Mouse (Mus musculus) cerebellum, postnatal 36 days (tissue): ENCODE data around the gene Trim14.
"Not testable (repeated sequence)": the region's sequence is repeated elsewhere in the genome, so short reads cannot be mapped to it uniquely, and the experiment has no call there.

Experiments used
- DNase-seq, 2 experiments: peaks; one replicate each; pipeline ENCODE4 v3.0.0; 2021 to 2022; ENCODE audit warnings: mixed read lengths in 2 of 2

Gene Trim14

DNA sequence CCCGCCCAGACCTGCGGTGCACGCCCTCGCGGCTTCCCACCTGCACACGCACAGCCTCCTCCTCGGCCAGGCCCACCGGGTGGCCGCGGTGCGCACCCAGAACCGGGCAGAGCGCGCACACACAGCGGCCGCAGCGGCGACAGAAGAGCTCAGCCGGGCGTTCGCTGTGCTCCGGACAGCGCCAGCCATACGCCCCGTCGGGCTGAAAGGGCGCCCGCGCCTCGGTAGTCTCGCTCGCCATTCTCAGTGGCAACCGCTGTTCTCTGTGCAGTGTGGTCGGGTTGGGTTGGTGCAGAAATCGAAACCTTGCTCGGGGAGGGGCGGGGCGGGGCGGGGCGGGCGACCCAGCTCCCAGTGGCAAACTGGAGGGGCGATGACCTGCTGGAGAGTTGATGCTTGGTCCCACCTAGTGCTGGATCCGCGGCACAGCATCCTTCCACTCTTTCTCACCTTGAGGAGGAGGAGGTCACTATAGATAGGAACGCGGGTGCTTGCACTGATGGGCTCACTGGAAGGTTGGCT lies at the start of gene Trim14:
Gene Trim14 (minus strand): TSS at position 302 of the 522 bp plus-strand sequence.
- DNase-seq, result peak in 1 of 2 experiments; percentile 36

DNA sequence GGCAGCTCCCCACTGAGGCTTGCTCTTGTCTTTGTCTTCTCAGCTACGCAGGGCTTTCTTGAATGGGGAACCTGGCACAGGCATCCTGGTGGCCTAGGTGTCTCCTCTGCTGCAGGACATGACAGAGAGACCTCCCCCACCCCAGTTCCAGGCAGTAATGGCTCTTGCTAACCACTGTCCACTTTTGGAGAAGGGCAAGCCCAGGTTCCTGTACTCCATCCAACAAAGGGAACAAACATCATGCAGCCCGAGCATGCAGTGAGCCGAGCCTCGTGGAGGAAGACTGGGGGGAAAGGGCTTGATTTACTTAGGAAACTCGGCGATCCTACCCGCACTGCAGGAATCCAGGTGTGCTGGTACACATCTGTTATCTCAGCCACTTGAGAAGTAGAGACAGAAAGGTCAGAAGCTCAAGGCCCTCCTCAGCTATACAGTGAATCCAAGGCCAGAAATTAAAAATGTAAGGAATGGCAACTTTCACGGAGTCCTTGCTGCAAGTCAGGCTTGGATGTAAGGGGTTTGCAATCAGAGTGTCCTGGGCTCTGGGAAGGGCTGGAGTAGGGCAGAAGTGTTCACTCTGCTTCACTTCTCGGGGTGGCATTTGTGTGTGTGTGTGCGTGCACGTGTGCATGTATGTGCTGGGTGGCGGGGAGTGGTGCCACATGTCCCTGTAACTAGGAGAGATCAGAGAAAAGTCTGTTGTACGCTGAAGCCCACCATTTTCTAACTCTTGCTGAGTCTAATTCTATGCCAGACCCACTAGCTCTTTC lies 49.3 kb upstream of the Trim14 start:
- peak in 1 of 2 experiments; percentile 3 for DNase-seq

DNA sequence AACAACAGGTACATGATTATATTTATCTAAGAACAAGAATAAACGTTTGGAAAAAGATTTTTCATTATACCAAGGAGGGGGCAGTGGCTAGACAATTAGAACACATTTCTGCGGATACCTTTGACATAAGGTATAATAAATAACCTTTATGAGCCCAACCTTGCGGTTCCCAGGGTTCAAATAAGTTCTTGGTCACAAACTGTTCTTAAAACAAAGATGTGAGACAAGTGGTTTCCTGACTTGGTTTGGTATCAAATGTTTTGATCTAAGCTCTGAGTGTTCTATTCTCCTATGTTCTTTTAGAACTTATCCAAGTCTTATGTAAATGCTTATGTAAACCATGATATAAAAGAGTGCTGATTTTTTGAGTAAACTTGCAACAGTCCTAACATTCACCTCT lies 48.6 kb upstream of the Trim14 start:
- DNase-seq, result not testable (repeated sequence)

- DNase-seq, result not testable (repeated sequence)
Observed at GRCm38 (mm10) chr4:46584084-46584483, 48.1 kb upstream of the Trim14 start.

GRCm38 (mm10) chr4:46582024-46582423 lies 46.1 kb upstream of the Trim14 start:
- not testable (repeated sequence) for DNase-seq

DNA sequence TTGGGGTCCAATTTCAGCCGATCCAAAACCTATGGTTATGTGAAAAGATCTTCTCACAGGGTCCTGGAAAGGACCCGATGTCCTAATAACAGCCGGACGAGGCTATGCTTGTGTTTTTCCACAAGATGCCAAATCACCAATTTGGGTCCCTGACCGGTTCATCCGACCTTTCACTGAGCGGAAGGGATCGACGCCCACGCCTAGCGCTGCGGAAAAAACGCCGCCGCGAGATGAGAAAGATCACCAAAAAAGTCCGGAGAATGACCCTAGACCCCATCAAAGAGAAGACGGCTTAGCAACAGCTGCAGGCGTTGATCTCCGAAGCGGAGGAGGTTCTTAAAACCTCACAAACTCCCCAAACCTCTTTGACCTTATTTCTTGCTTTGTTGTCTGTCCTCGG lies 45.6 kb upstream of the Trim14 start:
- not testable (repeated sequence) for DNase-seq

- not testable (repeated sequence) for DNase-seq
Observed at GRCm38 (mm10) chr4:46580799-46581243, 44.9 kb upstream of the Trim14 start.

DNA sequence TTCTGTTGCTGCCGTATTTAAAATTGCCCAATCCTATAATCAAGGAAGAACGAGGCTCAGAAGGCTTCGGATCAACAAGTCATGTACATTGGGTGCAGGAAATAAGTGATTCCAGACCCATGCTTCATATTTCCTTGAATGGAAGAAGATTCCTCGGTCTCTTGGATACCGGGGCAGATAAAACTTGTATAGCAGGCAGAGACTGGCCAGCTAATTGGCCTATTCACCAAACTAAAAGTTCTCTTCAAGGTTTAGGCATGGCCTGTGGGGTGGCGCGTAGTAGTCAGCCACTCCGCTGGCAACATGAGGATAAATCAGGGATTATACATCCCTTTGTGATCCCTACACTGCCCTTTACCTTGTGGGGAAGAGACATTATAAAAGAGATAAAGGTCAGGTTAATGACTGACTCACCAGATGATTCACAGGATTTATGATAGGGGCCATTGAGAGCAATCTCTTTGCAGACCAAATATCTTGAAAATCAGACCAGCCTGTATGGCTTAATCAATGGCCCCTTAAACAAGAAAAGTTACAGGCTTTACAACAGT lies 42.9 kb upstream of the Trim14 start:
- not testable (repeated sequence) for DNase-seq

- DNase-seq, result no peak
Observed at GRCm38 (mm10) chr4:46578228-46578627, 42.3 kb upstream of the Trim14 start.

- not testable (repeated sequence) for DNase-seq
Observed at GRCm38 (mm10) chr4:46575509-46576284, 39.8 kb upstream of the Trim14 start.

- DNase-seq, result no peak
Observed at GRCm38 (mm10) chr4:46574841-46575240, 38.9 kb upstream of the Trim14 start.

- DNase-seq, result peak; percentile 35 to 52
Observed at GRCm38 (mm10) chr4:46574024-46574753, 38.2 kb upstream of the Trim14 start.

DNA sequence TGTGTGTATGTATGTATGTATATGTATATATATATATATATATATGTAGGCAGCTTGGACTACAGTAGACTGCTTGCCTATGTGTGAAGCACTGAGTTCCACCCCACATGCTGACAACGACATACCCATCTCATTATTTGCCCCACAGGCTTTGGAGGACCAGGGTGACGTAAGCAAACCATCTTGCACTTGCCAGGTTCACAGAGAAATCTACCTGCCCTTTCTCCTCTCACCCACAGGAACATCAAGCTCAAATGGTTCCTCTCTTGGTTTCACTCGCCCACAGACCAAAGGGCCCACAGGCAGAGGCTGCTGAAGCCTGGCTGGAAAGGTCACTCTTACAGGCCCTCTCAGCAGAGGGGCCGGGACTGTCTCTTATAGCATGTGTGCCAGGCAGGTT lies 36.7 kb upstream of the Trim14 start:
- DNase-seq, result no peak

DNA sequence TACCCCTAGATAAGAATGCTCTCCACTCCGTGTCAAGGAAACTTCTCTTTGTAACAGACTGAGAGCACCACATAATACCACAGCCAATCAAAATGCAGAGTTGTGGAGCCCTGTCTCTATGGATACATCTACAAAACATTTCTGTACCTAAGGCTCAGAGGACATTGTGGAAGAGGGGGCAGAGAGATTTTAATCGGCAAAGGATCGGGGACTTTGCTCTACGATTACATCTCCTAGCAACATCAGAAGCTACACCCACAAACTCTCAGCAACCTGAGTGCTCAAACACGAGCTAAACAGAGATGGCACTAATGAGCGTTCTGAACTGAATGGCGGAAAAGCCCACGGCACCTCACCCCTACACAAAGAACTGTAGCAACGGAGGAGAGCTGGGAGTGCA lies 35.8 kb upstream of the Trim14 start:
- DNase-seq, result no peak

- DNase-seq, result peak; percentile 65 to 78
Observed at GRCm38 (mm10) chr4:46569671-46570070, 33.7 kb upstream of the Trim14 start.

GRCm38 (mm10) chr4:46568169-46568568 lies 32.2 kb upstream of the Trim14 start:
- peak in 1 of 2 experiments; percentile 2 for DNase-seq

GRCm38 (mm10) chr4:46566931-46567671 lies 31.2 kb upstream of the Trim14 start:
- DNase-seq, result no peak

- no peak for DNase-seq
Observed at GRCm38 (mm10) chr4:46565393-46565955, 29.5 kb upstream of the Trim14 start.

GRCm38 (mm10) chr4:46564247-46564646 lies 28.3 kb upstream of the Trim14 start:
- no peak for DNase-seq

DNA sequence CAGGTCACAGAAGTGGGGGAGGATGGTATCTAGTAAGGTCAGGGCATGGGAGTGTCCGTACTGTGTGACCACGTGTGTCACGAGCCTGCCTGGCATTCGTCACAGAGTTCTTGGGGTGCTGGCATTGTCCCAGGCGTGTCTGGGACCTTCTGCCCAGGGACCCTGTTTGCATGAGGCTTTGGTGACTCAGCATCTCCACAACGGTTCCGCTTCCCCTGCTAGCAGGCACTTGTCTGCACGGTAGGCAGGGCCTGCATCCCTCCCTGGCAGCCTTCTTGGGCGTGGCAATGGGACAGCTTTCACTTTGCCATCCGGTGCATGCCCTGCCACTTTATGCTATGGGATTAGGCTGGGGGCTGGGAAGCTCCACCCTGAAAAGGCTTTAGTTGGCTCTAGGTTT lies 27.9 kb upstream of the Trim14 start:
- peak; percentile 30 to 32 for DNase-seq

DNA sequence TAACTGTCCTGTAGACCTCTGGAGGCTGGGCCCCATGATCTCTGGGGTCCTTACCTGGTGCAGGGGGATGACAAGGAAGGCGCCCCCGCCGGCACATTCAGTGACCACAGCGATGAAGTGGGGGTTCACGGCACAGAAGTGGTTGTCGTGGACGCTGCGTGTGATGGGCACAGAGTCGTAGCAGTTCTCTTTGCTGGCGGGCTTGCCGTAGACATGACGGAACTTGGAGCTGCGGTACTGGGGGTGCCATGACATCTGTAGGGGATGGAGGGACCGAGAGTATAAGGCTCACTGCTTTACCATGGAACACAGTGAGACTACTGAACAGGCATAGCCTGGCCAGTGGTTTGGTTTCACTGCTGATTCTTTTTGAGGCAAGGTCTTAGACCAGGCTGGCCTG lies 26.9 kb upstream of the Trim14 start:
- no peak for DNase-seq
